Mouse (Mus musculus): ENCODE data around the gene Cd79b. TPM values are rescaled to one million over a fixed set of nuclear protein-coding genes. Genes with fewer than 3 reads are reported as not detected.

The Cd79b gene
- total RNA-seq, 2 experiments from 2014 or later = 0.33 to 1.2 TPM

DNA sequence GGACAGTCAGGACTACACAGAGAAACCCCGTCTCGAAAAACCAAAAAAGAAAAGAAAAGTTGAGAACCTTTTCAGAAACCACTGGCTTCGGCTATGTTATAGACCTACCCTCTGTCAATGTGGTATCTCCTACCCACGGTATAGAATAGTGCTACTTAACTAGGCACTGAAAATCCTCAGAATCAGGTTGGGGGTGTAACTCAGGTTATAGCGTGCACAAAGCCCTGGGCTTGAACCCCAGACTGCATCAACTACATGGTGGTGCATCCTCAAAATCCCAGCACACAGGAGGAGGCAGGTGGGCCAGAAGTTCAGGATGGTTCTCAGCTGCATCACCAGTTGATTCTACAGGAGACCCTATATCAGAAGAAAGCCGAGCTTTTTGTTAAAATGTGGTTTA lies 40.8 kb downstream of the Cd79b start:
- no peak for DNase-seq

GRCm38 (mm10) chr11:106273311-106273684 lies 41.3 kb downstream of the Cd79b start:
- DNase-seq = no peak

DNA sequence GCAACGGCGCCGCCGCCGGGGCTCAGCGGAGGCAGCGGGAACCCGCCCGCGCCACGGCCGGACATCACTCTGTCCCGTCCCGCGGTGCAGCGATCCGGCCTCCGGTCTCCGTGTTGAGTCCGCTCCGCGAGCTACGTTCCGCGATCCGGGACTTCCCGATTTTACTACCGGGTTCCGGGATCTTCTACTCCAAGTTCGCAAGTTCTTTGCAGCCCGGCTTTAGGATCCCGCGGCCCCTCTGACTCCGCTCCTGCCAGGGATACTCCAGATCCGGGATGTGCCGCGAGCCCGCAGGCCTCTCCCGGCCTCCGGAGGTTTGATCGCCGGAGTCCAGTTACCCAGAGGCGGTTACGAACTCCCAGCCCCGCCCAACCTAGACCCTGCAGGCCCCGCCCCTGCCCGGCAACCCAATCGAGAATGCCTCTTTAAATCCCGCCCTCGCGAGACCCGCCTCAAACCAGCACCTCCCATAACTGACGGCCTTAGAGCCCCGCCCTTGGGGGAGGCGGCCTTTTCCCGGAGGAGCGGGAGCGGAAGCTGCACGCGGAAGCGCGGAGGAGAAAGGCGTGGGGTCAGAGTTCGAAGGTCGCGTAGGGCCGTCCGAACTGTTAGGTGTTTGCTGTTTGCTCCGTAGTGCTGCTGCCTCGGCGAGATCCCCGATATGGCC lies 41.8 kb downstream of the Cd79b start, which contains the start of gene Smarcd2:
Gene Smarcd2, minus strand, starts transcription at position 329 of the 667 bp plus-strand sequence.
- peak; percentile 100 for DNase-seq

GRCm38 (mm10) chr11:106271794-106272643 lies 42.5 kb downstream of the Cd79b start:
- peak; percentile 57 to 65 for DNase-seq

- DNase-seq = peak; percentile 29 to 45
Measured at GRCm38 (mm10) chr11:106271131-106271793, 43.3 kb downstream of the Cd79b start.

- peak; percentile 23 to 52 for DNase-seq
Measured at GRCm38 (mm10) chr11:106269060-106269431, 45.5 kb downstream of the Cd79b start.

DNA sequence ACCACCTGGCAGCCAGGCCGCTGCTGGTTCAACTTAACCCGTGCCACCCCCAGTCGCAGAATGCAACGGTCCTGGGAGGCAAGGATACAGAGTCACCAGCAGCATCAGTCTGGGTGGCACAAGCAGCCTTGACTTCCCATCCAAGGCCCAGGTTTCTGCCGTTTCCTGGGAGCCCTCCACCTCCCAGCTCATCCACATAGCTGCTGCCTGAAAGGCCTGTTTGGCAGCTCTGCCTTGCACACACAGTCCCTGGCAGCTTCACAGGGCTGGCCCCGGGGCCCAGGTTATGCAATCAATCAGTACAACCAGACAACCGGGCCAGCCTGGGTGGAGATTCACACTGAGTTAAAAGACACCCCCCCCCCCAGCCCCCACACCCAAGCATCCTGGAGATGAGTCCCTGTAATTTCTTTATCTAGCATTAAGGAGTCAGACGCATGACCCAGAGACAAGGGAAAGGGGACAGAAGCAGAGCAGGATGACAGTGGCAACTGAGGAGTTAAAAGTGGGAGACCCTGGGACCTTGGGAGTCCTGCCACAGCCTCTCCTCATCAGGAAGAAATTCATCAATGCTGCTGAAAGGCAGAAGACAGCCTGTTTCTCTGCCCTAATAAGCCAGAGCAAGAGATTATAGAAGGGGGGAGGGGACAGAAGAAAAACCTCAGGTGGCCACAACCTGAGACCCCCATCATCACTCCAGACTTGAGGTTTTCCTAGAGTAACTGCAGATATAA lies 46.1 kb downstream of the Cd79b start:
- DNase-seq = peak; percentile 91 to 92

GRCm38 (mm10) chr11:106267871-106268270 lies 46.7 kb downstream of the Cd79b start:
- no peak for DNase-seq

GRCm38 (mm10) chr11:106267311-106267852 lies 47.2 kb downstream of the Cd79b start:
- peak; percentile 72 to 81 for DNase-seq

DNA sequence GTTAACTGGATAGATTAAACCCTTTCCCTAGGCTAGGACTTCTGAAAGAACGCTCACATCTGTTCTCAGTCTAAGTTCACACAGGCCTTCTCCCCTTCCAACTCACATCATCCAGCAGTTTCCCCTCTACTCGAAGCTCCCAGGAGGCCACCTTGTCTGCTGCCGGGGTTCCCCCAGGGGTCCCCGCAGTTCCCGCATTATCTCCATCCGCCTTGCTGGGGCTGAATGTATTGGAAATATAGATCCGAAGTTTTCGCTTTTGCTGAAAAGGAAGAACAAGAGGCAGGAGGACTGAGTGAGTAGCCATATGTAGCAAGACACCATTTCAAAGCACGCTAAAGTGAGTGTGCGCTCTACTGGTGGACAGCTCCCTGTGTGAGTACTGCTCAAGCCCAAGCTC lies 48.1 kb downstream of the Cd79b start:
- DNase-seq = no peak

DNA sequence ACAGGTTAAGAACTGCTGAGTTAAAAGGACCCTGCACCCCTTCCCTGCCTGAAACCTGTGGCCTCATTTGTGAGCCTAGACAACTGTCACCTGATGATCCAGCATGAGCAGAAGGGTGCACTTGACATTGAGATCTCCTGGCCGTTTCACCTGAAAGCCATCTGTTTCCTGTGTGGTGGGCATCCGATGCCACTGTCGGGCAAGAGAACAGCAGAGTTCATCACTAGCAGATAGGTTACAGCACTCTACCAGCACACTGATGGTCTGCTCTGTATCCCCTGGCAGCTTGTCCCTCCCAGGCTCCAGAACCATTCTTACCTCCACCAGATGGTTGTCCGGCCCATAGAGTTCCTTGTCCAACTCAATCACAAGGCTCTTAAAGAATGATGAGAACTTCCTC lies 49.0 kb downstream of the Cd79b start:
- DNase-seq = no peak

DNA sequence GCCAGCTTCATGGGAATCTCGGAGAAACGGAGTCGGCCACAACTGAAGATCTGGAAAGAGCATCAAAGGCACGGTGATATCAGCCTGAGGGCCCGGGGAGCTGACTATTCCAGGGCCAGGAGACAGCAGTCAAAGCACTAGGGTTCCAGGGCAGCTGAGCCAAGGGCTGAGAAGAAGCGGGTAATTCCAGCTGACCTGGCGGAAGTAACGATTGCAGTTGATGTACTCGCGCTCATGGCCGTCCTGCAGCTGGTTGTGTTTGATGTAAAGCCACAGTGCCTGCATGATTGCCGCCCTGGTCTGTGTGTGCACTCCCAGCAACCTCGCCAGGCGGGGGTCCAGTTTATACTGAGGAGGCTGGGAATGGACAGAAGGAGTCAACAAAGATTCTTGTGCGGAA lies 49.6 kb downstream of the Cd79b start:
- no peak for DNase-seq

DNA sequence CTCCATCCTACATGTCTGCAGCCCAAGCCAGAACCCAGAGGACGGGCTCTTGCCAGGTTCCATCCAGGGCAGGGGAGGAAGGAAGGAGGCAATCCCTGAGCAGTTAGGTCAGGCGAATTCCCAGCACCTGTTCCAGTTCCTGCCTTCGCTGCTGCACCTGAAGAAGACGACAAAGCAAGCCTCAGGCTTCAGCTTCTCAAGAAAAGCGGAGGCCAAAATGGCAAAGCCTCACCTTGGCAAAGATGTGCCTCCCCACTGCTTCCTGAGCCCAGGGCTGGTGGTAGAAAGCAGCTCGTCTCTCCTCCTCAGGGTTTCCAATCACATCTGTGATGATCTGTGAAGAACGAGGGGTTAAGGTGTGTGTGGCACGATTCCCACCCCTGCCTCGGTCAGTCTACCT lies 50.6 kb downstream of the Cd79b start:
- no peak for DNase-seq

Other genes with a start within 250 kb of the Cd79b start
- 10 to 100 TPM; 27.2 to 36.0 TPM for gene Taco1, start 248.7 kb downstream of the Cd79b start, total RNA-seq (2021)
- 10 to 100 TPM; 40.5 to 40.8 TPM for gene Map3k3, start 230.1 kb downstream of the Cd79b start, total RNA-seq (2021)
- gene Gm10840, start 153.9 kb downstream of the Cd79b start, total RNA-seq (2021) = not detected
- 10 to 100 TPM; 11.8 to 15.0 TPM for gene Limd2, start 153.9 kb downstream of the Cd79b start, total RNA-seq (2021)
- 10 to 100 TPM; 13.1 to 15.4 TPM for gene Strada, start 112.6 kb downstream of the Cd79b start, total RNA-seq (2021)
- 100 to 1,000 TPM; 113 to 115 TPM for gene Ccdc47, start 98.4 kb downstream of the Cd79b start, total RNA-seq (2021)
- gene Ddx42, start 97.8 kb downstream of the Cd79b start, total RNA-seq (2021) = 10 to 100 TPM; 52.4 to 54.8 TPM
- 10 to 100 TPM; 55.2 to 66.2 TPM for gene Ftsj3, start 58.7 kb downstream of the Cd79b start, total RNA-seq (2021)
- gene Psmc5, start 58.6 kb downstream of the Cd79b start, total RNA-seq (2021) = 100 to 1,000 TPM; 154 to 172 TPM
- 10 to 100 TPM; 68.1 to 86.5 TPM for gene Smarcd2, start 41.8 kb downstream of the Cd79b start, total RNA-seq (2021)
- under 1 TPM; 0.23 to 0.36 TPM for gene Tcam1, start 38.1 kb downstream of the Cd79b start, total RNA-seq (2021)
- not detected for gene Gh, start 12.9 kb downstream of the Cd79b start, total RNA-seq (2021)
- gene Scn4a, start 38.5 kb upstream of the Cd79b start, total RNA-seq (2021) = under 1 TPM in 1 of 2 experiments, not detected in 1; 0.10 TPM
- not detected for gene Prr29, start 50.7 kb upstream of the Cd79b start, total RNA-seq (2021)
- gene Icam2, start 73.3 kb upstream of the Cd79b start, total RNA-seq (2021) = 10 to 100 TPM; 14.1 to 14.7 TPM
- gene Ern1, start 173.1 kb upstream of the Cd79b start, total RNA-seq (2021) = 100 to 1,000 TPM; 121 to 160 TPM

All from adrenal gland, postnatal 36 days (tissue).